Mouse (Mus musculus) liver, adult 2 months (tissue): ENCODE data around the gene Ccdc162.

ENCODE experiments used
- CTCF ChIP-seq: fragments of 200-500 bp; IDR thresholded peaks from 2 replicates; pipeline ENCODE4 v1.5.1; 2011; ENCODE audit warnings: low read depth, low read length, control low read depth
- POLR2A ChIP-seq: fragments of 200-500 bp; IDR thresholded peaks from 2 replicates; pipeline ENCODE4 v1.6.1; 2011; ENCODE audit warnings: low read length, control low read depth; ENCODE audit not compliant: insufficient read depth; ENCODE audit errors: extremely low read depth

- TF ChIP-seq CTCF (no peak), POLR2A (no peak)
These were observed 67.2 kb downstream of the Ccdc162 start for GRCm38 (mm10) chr10:41649186-41649585.
